Mouse (Mus musculus) heart, adult 2 months (tissue): ENCODE data around the gene Rps29.

Experiments used
- EP300 ChIP-seq: fragments of 200-500 bp; IDR thresholded peaks from 2 replicates; pipeline ENCODE4 v1.6.1; 2011; ENCODE audit warnings: low read depth, low read length, control low read depth; ENCODE audit not compliant: insufficient read depth
- POLR2A ChIP-seq: fragments of 200-500 bp; IDR thresholded peaks from 2 replicates; pipeline ENCODE4 v1.6.1; 2011; ENCODE audit warnings: mild to moderate bottlenecking, low read depth, low read length, control low read depth; ENCODE audit not compliant: insufficient read depth

DNA sequence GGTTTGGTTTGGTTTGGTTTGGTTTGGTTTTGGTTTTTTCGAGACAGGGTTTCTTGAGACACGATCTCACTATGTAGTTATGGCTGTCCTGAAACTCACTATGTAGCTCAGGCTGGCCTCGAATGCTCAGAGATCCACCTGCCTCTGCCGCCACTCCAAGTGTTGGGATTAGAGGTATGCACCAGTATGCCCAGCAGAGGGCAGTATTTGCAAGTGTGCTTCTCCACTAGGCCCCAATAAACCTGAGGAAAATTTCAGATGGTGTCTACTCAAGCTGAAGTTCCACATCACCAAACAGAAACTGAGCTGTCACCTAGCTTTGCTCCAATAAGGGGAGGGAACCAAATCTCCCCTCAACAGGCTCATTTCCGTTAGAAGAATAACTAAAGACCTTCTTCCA, 31.8 kb downstream of the Rps29 start:
- TF ChIP-seq POLR2A (no peak), EP300 (no peak)
